Mouse (Mus musculus) testis, adult 10 weeks (tissue): ENCODE results near the gene Col4a6. TPM values are rescaled to one million over a fixed set of nuclear protein-coding genes. Genes with fewer than 3 reads are reported as not detected.

Experiments
- polyA plus RNA-seq: library from polyadenylated mRNA; stranded (reverse); fragments of 350-450 nt; fragmentation: Illumina TruSeq; extraction: RNeasy Lipid Tissue Mini Kit (QIAGEN cat#74804); gene quantifications from one replicate; pipeline ENCODE4 v1.2.3, GENCODE M21; 2014; ENCODE audit warnings: low read depth, low replicate concordance

The Col4a6 gene
- polyA plus RNA-seq, result 0.63 TPM

GRCm38 (mm10) chrX:141473470-141474302 is at the start of gene Col4a6:
Gene Col4a6, minus strand, starts transcription at chrX:141474076.

GRCm38 (mm10) chrX:141475110-141475509 is 1.2 kb upstream of the Col4a6 start, which contains the start of gene Col4a5:
Gene Col4a5, plus strand, starts transcription at chrX:141475385.

Other genes starting within 250 kb of the Col4a6 start
- 3.5 TPM for gene Col4a5, start 1.3 kb upstream of the Col4a6 start, polyA plus RNA-seq